Mouse (Mus musculus) liver, adult 2 months (tissue): ENCODE results near the gene Ago1.

Source experiments
- CTCF ChIP-seq: fragments of 200-500 bp; IDR thresholded peaks from 2 replicates; pipeline ENCODE4 v1.5.1; 2011; ENCODE audit warnings: low read depth, low read length, control low read depth
- POLR2A ChIP-seq: fragments of 200-500 bp; IDR thresholded peaks from 2 replicates; pipeline ENCODE4 v1.6.1; 2011; ENCODE audit warnings: low read length, control low read depth; ENCODE audit not compliant: insufficient read depth; ENCODE audit errors: extremely low read depth

- TF ChIP-seq POLR2A (no peak), CTCF (no peak)
Measured at GRCm38 (mm10) chr4:126491977-126492376, 23.6 kb upstream of the Ago1 start.
